Mouse (Mus musculus): ENCODE data around the gene Grin2a.

Gene Grin2a

DNA sequence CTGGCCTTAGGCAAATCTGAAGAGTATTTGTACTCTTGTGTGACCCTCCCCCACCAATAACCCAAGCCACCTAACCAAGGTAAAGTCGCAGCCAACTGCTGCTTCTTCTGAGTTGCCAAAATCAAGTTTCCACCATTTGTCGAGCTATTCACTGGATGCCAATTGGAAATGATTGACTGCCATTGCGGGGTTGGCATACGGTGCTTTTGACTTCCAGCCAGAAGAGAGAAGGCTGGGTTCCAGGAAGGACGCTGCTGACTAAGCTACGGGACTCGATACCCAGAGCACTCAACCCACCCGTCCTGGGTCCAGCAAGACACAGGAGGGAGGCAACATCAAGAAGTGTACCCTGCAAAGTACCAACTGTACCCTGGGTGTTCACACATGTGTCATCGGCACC, 242.3 kb downstream of the Grin2a start:
- no peak for DNase-seq (ENCODE audit: low spot score in 2 of 2)

DNA sequence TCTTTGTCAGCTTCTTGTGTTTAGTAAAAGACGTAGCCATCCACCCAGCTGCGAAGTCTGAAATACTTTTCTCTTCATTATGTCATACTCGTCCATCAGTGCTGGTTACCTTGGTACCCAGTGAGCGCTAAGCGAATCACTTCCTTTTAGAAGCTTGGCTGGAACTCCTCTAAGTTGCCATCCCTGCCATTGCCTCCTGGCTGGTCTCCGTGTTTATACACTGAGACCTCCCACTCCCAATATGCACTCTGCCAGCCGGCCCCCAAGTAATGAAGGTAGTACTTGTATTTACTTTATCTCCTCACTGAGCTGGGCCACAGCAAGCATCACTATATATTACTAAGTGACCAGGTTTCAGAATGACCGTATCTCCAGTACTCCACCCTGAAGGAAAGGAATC, 242.8 kb downstream of the Grin2a start:
- DNase-seq (ENCODE audit: low spot score in 2 of 2) = no peak

DNA sequence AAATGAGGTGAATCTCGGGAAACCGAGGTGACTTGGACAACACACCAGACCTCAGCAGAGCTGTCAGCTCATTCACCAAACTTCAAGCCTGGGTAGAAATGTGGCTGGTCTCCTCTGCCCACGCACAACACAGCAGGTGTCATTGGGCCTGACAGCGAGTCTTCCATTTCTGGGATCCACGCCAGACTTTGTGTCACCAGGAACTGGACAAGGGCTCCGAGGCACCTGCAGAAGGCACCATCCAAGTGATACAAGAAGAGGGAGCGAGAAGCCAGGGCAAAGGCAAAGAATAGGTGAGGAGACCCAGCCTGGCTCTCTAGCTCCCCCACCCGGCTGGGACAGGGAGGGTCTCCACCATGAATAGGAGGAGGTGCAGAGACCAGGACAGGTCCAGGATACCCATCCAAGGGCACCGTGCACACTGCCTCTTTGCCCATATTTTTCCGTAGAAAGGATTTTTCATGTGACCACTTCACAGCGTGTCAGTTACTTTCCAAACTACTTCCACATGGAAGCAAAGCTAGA, 244.3 kb downstream of the Grin2a start:
- DNase-seq (ENCODE audit: low spot score in 2 of 2) = no peak

DNA sequence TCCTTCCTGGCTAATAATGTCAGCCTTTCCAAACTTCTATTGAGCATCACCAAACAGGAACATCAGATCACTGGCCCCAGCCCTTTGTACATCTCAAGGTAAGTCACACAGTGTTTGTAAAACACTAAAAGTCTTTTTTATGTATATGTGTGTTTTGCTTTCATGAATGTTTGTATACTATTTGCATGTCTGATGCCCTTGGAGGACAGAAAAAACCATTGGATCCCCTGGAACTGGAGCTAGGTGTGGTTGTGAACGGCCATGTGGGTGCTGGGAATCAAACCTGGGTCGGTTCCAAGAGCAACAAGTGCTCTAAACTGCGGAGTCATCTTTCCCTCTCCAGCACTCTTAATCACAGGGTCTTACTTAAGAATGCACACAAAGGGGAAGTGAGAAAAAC, 245.7 kb downstream of the Grin2a start:
- DNase-seq (ENCODE audit: low spot score in 2 of 2) = no peak

DNA sequence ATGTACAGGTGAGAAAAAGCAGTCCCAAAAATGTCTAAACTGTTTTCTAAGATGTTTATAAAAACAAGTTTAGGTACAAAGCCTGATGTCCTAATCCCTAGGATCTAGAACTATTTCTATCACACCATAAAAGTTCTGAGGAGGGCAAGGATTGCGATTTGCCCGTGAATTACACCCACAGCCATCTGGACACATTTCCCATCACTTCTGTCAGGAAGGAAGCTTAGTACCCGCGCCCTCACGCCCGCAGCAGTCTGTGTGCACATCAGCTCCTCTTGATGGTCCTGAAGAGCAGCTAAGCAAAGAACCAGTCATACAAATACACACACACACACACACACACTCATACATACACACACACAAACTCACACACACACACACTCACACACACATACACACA, 252.9 kb downstream of the Grin2a start:
- no peak for DNase-seq (ENCODE audit: low spot score in 2 of 2)

DNA sequence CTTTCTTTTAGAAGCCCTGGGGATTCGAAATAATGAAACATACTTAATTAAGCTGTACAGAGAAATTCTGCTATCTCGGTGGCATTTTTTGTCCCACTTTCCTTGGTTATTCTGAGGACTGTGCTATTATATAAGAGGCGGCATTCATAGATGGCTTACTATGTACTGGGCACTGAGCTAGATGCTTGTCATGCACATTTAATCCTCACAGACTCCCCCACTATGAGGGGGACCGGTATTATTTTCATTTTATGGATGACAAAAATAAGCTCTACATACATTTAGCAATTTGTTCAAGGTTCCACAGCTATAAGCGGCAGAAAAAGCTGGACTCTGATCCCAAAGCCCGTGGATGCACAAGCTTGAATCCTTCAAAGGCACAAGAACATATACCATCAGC, 256.7 kb downstream of the Grin2a start:
- DNase-seq (ENCODE audit: low spot score in 2 of 2) = no peak

DNA sequence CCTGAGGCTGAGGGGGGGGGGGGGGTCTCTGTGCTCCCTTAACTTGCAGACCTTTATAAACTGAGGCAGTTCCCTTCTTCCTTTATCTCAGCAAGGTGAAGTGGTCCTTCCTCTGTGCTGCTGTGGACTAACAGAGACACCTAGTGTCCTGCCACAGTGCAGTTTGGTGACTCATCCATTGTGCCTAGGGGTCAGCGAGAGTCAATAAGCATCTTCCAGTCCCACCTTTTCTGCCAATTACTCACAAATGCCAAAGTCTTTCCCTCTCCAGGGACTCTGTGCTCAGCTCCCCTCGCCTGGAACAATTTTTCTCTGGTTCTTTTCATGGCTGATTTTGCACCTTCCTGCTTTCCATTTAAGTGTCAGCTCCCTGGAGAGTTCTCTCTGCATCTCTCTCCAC, 258.2 kb downstream of the Grin2a start:
- no peak for DNase-seq (ENCODE audit: low spot score in 2 of 2)

DNA sequence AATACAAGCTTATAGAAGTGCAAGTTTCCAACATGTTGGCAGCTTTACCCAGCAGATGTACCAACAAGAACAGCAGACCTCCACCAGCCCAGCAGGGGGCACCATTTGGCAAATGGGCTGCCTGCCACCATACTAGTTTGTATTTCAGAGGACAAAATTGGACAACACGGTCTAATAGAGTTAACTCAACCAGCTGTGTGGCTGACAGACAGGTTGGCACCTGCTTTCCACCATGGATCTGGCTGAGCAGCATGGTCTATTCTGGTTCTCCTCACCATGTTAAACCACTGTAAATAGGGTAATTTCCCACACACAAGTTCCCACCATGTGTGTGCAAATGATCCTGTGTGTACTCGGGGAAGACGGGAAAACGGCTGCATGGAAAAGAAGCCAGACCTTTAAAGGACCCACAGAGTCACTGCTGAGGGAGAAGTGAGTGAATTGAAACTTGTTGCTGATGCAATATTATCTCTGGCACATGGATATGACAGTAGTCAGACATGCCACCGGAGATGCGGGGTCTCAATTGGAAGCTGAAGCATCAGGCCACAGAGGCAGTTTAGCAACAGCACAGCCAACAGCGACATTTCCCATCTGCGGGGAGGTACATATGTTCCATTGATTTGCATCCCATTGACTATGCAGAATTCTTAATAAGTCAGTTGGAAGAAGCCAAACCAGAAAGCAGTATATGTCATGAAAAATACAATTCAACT, 259.8 kb downstream of the Grin2a start:
- DNase-seq (ENCODE audit: low spot score in 2 of 2) = no peak

DNA sequence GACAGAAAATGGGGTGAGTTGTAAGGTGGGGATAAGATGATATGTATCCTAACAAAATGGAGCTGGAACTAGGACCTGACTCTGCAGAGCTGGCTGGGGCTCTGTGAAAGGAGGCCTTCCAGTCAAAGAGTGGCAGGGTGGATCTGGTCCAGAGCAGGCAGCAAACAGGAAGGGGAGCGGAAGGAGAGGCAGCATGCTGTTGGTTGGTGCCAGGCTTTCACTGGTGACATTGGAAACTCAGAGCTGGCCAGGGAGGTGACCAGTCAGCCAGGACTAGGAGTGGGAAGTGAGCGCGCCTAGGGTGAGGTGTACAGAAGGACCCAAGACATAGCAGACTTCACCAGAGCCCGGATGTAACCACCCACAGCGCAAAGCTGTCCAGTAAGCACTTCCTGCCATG, 267.8 kb downstream of the Grin2a start:
- DNase-seq (ENCODE audit: low spot score in 2 of 2) = no peak

DNA sequence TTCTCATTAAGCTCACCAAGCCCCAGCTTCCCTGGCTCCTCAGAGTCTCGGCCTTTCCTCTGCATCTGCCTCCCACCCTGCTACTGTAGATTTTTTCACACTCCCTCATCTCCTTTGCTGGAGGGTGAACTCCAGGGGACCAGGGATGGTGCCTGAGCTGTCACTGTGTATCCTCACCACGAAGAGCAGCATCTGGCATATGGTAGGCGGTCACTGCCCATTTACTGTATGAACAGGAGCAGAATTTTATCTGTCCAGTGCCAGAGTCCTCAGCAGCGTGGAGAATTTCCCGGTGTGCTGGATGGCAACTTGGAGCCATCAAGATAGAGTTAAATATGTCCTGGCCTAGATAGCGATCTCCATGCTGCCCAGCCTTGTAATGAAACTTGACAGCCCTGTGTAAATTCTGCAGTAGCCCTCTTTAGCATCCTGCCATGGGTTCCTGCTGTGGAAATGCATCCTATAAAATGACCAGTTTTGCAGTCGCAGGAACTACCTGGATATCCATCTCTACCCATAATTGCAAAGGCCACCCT, 269.7 kb downstream of the Grin2a start:
- no peak for DNase-seq (ENCODE audit: low spot score in 2 of 2)

DNA sequence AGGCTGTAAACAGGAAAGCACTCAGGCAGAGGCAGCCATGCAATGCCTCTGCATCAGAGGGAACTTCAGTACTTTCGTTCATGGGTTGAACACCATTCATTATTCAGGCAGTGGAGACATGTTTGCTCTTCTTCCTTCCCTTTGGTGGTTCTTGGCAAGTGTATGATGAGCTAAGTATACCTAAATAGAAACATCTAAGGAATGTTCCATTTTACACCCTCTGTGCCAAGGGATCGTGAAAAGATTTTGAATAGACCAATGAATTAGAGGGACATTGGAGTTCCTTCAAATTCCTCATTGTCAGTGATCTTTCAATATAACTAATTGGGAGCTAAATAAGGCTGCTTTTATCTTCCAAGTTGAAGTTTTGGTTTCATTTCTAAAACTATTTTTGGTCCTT, 284.0 kb downstream of the Grin2a start:
- DNase-seq (ENCODE audit: low spot score in 2 of 2) = no peak

DNA sequence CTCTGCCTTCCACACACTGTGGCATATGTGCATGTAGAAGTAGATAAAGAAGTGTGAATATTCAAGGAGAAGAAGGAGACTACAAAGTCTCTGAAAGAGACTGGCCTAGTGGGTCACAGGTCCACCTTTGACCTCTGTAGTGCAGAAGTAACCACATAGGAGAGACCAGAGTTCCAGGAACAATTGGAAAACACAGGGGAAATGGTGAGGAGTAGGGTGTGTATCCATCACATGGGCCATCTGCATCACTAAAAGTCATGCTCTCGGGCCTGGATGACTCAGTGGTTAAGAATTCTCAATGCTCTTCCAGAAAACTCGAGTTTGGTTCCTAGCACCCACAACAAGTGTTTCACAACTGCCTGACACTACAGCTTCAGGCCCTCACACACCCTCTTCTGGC, 285.4 kb downstream of the Grin2a start:
- no peak for DNase-seq (ENCODE audit: low spot score in 2 of 2)

DNA sequence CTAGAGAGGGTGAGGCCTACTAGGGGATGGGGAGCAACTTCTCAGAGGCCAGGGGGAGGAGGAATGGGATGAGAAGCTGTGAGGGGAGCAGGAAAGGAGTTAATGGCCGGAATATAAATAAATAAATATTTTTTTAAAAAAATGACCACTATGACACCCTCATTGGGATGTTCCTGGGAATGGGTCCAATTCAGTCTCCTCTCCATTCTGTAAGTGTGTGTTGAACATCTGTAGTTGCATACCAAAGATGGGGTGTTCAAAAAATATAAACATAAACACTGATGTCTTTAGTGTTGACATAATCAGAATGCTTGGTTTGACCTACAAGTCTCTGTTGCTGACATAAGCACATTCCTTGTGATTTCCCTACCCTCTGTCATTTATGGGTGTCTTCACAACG, 298.2 kb downstream of the Grin2a start:
- DNase-seq (ENCODE audit: low spot score in 2 of 2) = no peak

DNA sequence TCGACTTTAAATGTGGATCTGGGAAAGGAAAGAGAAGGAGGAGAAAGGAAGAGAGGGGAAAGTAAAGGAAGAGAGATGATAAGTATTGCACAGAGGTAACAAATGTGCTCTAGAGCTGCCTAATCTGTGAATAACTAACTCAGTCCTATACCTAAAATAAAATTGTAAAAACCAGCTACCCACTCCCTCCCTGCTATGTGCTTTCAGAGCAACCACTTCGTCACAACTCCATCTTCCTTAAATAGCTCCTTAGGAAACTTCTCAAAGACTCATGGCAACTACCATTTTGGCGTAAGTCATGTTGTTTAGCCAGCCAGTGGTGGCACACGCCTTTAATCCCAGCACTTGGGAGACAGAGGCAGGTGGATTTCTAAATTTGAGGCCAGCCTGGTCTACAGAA, 301.3 kb downstream of the Grin2a start:
- no peak for DNase-seq (ENCODE audit: low spot score in 2 of 2)

DNA sequence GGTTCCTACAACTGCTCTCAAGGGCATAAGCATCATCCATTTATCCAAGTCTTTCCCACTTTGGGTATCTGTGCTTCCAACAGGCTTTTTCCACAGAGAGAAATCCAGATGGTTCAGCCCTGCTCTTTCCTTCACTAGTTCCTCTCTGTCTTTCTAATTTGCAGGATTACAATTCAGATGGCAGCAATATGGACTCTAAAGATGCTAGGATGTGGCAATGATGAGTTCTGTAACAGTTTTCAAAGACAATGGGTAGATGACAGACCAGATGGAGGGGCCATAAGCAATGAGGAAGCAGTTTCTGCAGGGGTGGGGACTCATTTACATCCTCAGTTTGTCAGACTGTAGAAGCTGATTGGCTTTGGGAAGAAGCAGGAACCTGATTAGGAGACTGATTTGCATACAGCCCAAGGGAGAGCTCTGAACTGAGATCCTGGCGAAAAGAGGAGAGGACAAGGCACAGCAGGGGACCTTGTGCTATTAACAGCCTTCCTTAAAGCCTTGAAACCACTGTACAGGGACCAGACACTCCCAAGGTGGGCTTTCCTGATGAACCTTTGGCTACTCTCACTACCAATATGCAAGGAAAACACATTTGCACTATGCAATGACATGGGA, 306.7 kb downstream of the Grin2a start:
- DNase-seq (ENCODE audit: low spot score in 2 of 2) = no peak

DNA sequence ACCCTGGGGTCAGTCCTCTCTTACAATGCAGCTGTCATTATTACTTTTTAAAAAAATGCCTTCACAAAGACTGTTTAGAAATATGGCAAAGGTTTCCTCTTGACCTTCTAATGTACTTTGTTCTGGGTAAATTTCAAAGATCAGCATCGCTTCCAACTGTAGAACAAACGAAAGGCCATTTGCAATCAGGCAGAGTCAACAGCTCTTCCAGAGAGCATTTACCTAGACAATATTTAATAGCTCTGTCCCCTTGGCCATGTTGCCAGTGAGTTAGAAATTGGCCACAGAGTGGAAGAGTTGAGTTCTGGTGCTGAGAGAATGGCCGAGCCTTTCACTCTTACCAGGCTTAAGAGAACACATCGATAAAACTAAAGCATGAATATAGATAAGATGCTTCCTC, 314.8 kb downstream of the Grin2a start:
- DNase-seq (ENCODE audit: low spot score in 2 of 2) = no peak

DNA sequence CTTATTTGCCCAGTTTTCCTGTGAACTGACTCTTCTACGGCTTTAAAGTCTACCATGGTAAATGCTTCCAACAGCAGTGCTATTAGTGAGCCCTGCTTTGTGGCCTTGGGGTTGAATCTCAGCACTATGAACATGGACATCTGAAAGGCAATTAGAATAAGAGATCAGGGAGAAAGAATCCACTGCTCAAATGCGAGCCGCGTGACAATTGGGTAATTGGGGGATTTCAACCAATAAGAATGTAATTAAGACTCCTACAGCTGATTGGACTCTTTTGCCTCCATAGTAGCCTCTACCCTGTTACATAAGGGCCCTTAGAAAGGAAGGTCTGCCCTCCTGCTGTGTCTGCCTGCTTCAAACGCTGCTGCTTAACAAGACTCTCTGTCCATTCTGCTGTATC, 315.4 kb downstream of the Grin2a start:
- DNase-seq (ENCODE audit: low spot score in 2 of 2) = no peak

DNA sequence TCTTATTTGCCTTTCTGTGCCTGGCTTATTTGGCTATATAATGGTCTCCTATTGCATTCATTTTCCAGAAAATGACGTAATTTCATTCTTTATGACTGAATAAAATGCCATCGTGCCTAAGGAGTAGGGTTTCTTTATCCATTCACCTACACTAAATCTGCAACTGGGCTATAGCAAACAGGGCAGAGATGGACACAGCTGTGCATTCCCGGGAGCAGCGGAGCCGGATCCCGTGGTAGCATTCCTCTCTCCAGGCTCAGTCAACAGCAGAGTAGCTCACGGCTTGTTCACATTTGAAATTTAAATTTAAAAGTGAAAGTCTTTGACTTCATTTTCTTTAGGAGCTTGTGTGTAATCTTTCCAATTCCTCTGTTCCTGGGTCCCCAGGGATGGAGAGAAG, 316.6 kb downstream of the Grin2a start:
- no peak for DNase-seq (ENCODE audit: low spot score in 2 of 2)

DNA sequence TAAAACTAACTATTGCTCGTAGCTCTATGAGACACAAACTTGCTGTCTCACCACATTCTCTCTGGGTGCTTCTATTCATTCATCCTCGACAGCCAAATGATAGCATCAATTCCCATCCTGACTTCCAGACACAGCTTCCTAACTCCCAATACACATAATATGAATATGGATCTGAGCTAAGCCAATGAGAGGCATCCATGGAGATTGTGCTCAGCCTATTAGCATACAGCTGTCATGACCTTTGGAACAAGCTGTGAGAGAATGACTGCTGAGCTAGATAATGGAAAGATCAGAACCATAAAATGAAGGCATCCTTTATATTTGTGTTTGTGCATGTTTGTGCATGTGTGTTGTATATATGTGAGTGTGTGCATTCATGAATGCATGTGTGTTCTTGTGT, 323.0 kb downstream of the Grin2a start:
- DNase-seq (ENCODE audit: low spot score in 2 of 2) = no peak

DNA sequence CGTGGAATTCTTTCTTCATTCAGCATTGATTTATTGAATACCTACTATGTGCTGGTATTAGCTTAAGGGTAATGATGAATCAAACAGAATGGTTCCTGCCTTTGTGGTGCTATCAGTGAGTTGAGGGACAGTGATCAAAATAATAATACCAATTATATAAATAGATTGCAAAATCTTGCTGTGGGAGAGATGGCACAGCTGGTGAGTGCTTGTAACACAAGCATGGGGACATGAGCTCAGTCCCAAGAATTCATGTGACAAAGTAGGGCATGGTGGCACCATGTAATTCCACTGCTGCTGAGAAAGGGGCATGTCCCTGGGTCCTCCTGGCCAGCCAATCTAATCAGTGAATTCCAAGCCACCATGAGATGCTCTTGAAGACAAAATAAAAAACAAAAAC, 324.1 kb downstream of the Grin2a start:
- DNase-seq (ENCODE audit: low spot score in 2 of 2) = no peak

DNA sequence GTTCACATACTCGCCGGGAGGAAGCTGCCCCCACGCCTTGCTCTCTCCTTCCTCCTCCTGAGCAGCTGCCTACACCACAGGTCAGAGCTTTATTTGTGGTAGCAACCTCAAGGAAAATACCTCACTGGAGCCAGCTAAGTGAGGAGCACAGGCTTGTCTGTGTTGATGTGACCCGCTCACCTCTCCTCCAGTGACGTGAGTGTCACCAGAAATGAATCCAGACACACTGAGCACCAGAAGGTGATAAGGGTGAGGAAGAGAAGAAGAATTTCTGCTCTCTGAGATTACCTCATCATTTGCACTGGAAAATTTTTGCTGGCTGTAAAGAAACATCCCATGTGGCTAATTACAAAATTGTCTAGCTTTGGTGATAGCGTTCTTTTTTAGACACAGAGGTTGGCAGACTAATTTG, 324.6 kb downstream of the Grin2a start:
- no peak for DNase-seq (ENCODE audit: low spot score in 2 of 2)

DNA sequence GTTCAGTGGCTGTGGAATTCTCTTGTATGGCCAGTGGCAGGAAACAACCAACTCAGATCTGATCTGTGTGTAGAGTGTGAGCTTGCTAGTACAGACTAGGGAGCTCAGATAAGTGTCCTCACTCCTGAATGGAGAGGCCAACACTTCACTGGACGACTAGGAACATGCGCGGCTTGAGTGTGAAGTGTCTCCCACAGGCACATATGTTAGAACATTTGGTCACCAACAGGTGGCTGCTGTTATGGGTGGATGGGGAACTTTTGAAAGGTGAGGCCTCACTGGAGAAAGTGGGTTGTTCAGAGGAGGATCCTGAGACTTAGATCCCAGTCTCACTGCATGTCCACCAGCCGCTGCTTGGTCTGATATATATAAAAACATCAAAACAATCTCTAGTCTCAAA, 329.5 kb downstream of the Grin2a start:
- no peak for DNase-seq (ENCODE audit: low spot score in 2 of 2)

DNA sequence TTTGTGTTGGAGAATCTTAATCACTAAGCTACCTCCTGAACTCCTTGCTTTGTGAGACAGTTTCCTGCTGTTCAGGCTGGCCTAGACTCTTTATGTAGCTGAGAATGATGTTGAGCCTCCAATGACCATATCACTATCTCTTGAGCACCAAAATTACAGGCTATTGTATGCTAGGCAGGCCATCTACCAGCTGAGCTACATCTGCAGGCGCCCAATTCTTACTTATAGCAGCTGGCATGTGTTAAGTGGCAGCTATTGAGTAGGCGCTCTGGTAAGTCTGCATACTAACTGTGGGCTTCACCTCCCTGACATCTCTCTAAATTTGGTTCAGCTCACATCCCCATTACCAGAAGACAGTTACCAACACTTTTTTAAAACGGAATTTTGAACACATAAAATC, 331.3 kb downstream of the Grin2a start:
- no peak for DNase-seq (ENCODE audit: low spot score in 2 of 2)

Data from urinary bladder, postnatal 4 days (tissue).